ENCODE assay signal across 16 mouse cellular contexts in the genomic region with DNA sequence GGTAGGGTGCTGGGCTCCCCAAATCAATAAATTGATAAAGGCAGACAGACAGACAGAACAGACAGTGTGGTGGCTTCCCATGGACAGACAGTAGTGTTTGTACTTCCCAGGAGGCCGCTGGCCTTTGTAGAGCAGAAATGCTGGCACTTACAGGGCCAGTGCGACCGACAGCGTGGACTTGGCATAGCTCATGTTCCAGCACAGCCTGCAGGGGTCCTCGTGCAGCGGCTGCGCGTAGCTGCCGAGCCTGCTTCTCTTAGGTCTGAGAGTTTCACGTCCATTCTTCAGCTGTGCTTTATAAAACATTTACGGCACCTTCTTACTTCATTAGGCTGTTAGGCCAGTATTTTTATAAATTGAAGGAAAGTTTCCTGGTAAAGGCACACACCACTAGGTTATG. TPM values are rescaled to one million over a fixed set of nuclear protein-coding genes. Genes with fewer than 3 reads are reported as not detected.
DNase-seq lines count a peak whose midpoint lies in the region; ATAC-seq and TF ChIP-seq lines count a peak whose summit lies in the region.
"Had no signal": no experiment of that assay in that cellular context is flagged by ENCODE, and none has a peak within 500 bp of the region (broad histone marks: within the 10 kb centered on the region; RNA-seq: fewer than 3 reads in every experiment).

No protein-coding gene starts in this region.

- H3K4me3 ChIP-seq in kidney, adult 2 months (ENCODE audit: insufficient read depth, low read depth, low read length), result no peak overlapping the region
- no peak overlapping the region for H3K4me3 ChIP-seq in lung, postnatal 0 days (ENCODE audit: low read depth, low read length)
- H3K4me3 ChIP-seq: megakaryocyte, embryonic 14.5 days; midbrain, embryonic 15.5 days had no signal

- TF ChIP-seq EP300 in lung, postnatal 0 days (IDR thresholded peaks at IDR 0.05), result no peak

- no peaks in the 10 kb centered on the region for H3K27me3 ChIP-seq in kidney, adult 2 months (replicated peaks; ENCODE audit: control insufficient read depth, insufficient read depth, low read length)
- H3K27me3 ChIP-seq in lung, postnatal 0 days (replicated peaks; ENCODE audit: insufficient read depth, low read length), result no peaks in the 10 kb centered on the region
- H3K27me3 ChIP-seq: megakaryocyte, embryonic 14.5 days; midbrain, embryonic 15.5 days had no signal

- TF ChIP-seq CTCF in kidney, adult 2 months (conservative IDR thresholded peaks at IDR 0.05; ENCODE audit: insufficient read depth, insufficient read length, low read depth, low read length), result 0 out of 2 replicates have a peak, but pooled peaks have one; percentile 8
- TF ChIP-seq CTCF in lung, postnatal 0 days (IDR thresholded peaks at IDR 0.05), result peak; percentile 36; the same call in 1 of the 2 replicates

- intact Hi-C loops in heart, postnatal 10 days (cut with DNase I), result no loop called here

- H3K4me1 ChIP-seq in kidney, adult 2 months (ENCODE audit: control insufficient read depth, insufficient read depth, low read length), result no peaks in the 10 kb centered on the region
- H3K4me1 ChIP-seq in lung, postnatal 0 days (ENCODE audit: insufficient read depth, low read depth, low read length), result no peaks in the 10 kb centered on the region
- H3K4me1 ChIP-seq: megakaryocyte, embryonic 14.5 days; midbrain, embryonic 15.5 days had no signal

- peak; percentile 29 to 31 for DNase-seq in cerebellum, postnatal 14 days
- no peak for DNase-seq in cerebellum, adult 9-10 months
- no peak for DNase-seq in kidney, adult 2 months
- no peak for DNase-seq in kidney, postnatal 4 days
- DNase-seq in lung, postnatal 0 days (ENCODE audit: low spot score), result no peak
- DNase-seq in lung, postnatal 36 days, result no peak
- no peak for DNase-seq in right cerebral cortex, postnatal 10 days (ENCODE audit: low spot score in 2 of 2)
- DNase-seq in heart, postnatal 10 days, result no peak
- DNase-seq: adrenal gland, adult 8-10 months; cerebellum, adult 8-10 months; gastrocnemius, postnatal 10 days; layer of hippocampus, adult 9-11 months; lung, postnatal 10 days; spleen, adult 18-20 months had no signal

- 82% methylated on average over 11 of the region's 11 CpGs for WGBS in kidney, adult 2 months
- WGBS in lung, postnatal 0 days, result 79% methylated on average over 11 of the region's 11 CpGs

- H3K27ac ChIP-seq in kidney, adult 2 months (ENCODE audit: insufficient read depth, low read depth, low read length), result no peak overlapping the region
- no peak overlapping the region for H3K27ac ChIP-seq in lung, postnatal 0 days (ENCODE audit: low read length)
- H3K27ac ChIP-seq: midbrain, embryonic 15.5 days had no signal

- H3K36me3 ChIP-seq in kidney, adult 2 months (ENCODE audit: control insufficient read depth, insufficient read depth, low read length), result no peaks in the 10 kb centered on the region
- H3K36me3 ChIP-seq in lung, postnatal 0 days (ENCODE audit: insufficient read depth, low read length), result no peaks in the 10 kb centered on the region

- H3K4me2 ChIP-seq in lung, postnatal 0 days (replicated peaks; ENCODE audit: low read depth, low read length), result no peak overlapping the region
- H3K4me2 ChIP-seq: midbrain, embryonic 15.5 days had no signal

- no peak overlapping the region for H3K9ac ChIP-seq in lung, postnatal 0 days (replicated peaks; ENCODE audit: low read depth)
- H3K9ac ChIP-seq: midbrain, embryonic 15.5 days had no signal

- H3K9me3 ChIP-seq in lung, postnatal 0 days (ENCODE audit: low read length), result no peaks in the 10 kb centered on the region
- H3K9me3 ChIP-seq: megakaryocyte, embryonic 14.5 days; midbrain, embryonic 15.5 days had no signal

- no peak for TF ChIP-seq POLR2A in kidney, adult 2 months (IDR thresholded peaks at IDR 0.05; ENCODE audit: low read depth, low read length)

- ATAC-seq in lung, postnatal 0 days, result no peak
- ATAC-seq: midbrain, embryonic 15.5 days had no signal

RNA-seq across cellular contexts. Expression of gene Traf3ip1, which starts 20.5 kb away (rescaled TPM):
- 9.8 and 11.2 TPM in 2 replicates for polyA plus RNA-seq in kidney, adult 2 months (2012; rRNA removed)
- polyA plus RNA-seq in lung, postnatal 0 days (2015; fragmentation: Nextera tagmentation; extraction: Ambion mirVana), result 11.0 and 11.2 TPM in 2 replicates
- 1 to 10 TPM; 4.4 to 5.3 TPM for total RNA-seq in heart, postnatal 10 days (2021)

RNA-seq across cellular contexts. Expression of gene Asb1, which starts 25.4 kb away (rescaled TPM):
- polyA plus RNA-seq in kidney, adult 2 months (2012; rRNA removed), result 7.3 and 7.6 TPM in 2 replicates
- polyA plus RNA-seq in lung, postnatal 0 days (2015; fragmentation: Nextera tagmentation; extraction: Ambion mirVana), result 4.2 and 4.6 TPM in 2 replicates
- total RNA-seq in heart, postnatal 10 days (2021), result 10 to 100 TPM; 17.6 to 19.4 TPM

RNA-seq across cellular contexts. Expression of gene Per2, which starts 55.8 kb away (rescaled TPM):
- polyA plus RNA-seq in kidney, adult 2 months (2012; rRNA removed), result 5.6 and 6.8 TPM in 2 replicates
- polyA plus RNA-seq in lung, postnatal 0 days (2015; fragmentation: Nextera tagmentation; extraction: Ambion mirVana), result 6.3 and 7.3 TPM in 2 replicates
- total RNA-seq in heart, postnatal 10 days (2021), result 10 to 100 TPM in 1 of 2 experiments, 1 to 10 TPM in 1; 7.5 to 21.1 TPM

Comparison
In these comparisons a context has a peak if more than half of its experiments do, and no peak if none do; other contexts are left out.
1. DNase-seq: peak in cerebellum, postnatal 14 days (2 of 2); none in cerebellum, adult 9-10 months (single experiment), kidney, adult 2 months (single experiment), kidney, postnatal 4 days (0 of 2), lung, postnatal 0 days (single experiment), lung, postnatal 36 days (single experiment), right cerebral cortex, postnatal 10 days (0 of 2) and heart, postnatal 10 days (0 of 2).